In genomic region chr2:25297093-25297492, GRCm38 (mm10) we compare ENCODE assay signal across 32 mouse cellular contexts. TPM values are rescaled to one million over a fixed set of nuclear protein-coding genes. Genes with fewer than 3 reads are reported as not detected.
"Had no signal": no experiment of that assay in that cellular context is flagged by ENCODE, and none has a peak within 500 bp of the region (broad histone marks: within the 10 kb centered on the region; RNA-seq: fewer than 3 reads in every experiment).

No protein-coding gene starts in this region.

- H3K4me2 ChIP-seq: heart, embryonic 12.5 days; hindbrain, embryonic 12.5 days; hindbrain, embryonic 14.5 days; intestine, embryonic 15.5 days; limb, embryonic 12.5 days; liver, embryonic 11.5 days; liver, embryonic 13.5 days; liver, embryonic 15.5 days had no signal

- H3K27ac ChIP-seq: heart, embryonic 10.5 days; hindbrain, embryonic 10.5 days; hindbrain, embryonic 12.5 days; hindbrain, embryonic 14.5 days; intestine, embryonic 15.5 days; layer of hippocampus, adult 2 months; left cerebral cortex, adult 2 months; limb, embryonic 10.5 days; limb, embryonic 12.5 days; liver, embryonic 13.5 days; liver, embryonic 15.5 days had no signal

- H3K9ac ChIP-seq: heart, embryonic 12.5 days; hindbrain, embryonic 12.5 days; hindbrain, embryonic 14.5 days; intestine, embryonic 15.5 days; limb, embryonic 12.5 days; liver, embryonic 13.5 days; liver, embryonic 15.5 days had no signal

- H3K9me3 ChIP-seq: heart, embryonic 10.5 days; heart, embryonic 12.5 days; hindbrain, embryonic 10.5 days; hindbrain, embryonic 12.5 days; intestine, embryonic 15.5 days; limb, embryonic 10.5 days; limb, embryonic 12.5 days; liver, embryonic 13.5 days; liver, embryonic 15.5 days had no signal

- ATAC-seq: hindbrain, embryonic 16.5 days; inflammation-experienced regulatory T-cells, adult 6 months; intestine, embryonic 15.5 days; intestine, postnatal 0 days had no signal

- H3K4me3 ChIP-seq: heart, embryonic 10.5 days; heart, embryonic 12.5 days; hindbrain, embryonic 10.5 days; hindbrain, embryonic 12.5 days; intestine, embryonic 15.5 days; layer of hippocampus, adult 2 months; left cerebral cortex, adult 2 months; limb, embryonic 10.5 days; limb, embryonic 12.5 days; liver, embryonic 13.5 days; liver, embryonic 15.5 days had no signal

- DNase-seq: gastrocnemius, postnatal 10 days; gastrocnemius, postnatal 25 days; heart, adult 18-20 months; heart, postnatal 10 days; heart, postnatal 4 days; kidney, adult 18-20 months; kidney, adult 8-10 months; kidney, postnatal 10 days; kidney, postnatal 25 days; kidney, postnatal 4 days; liver; liver, embryonic 13.5 days had no signal

- H3K36me3 ChIP-seq: heart, embryonic 10.5 days; heart, embryonic 12.5 days; hindbrain, embryonic 10.5 days; hindbrain, embryonic 12.5 days; intestine, embryonic 15.5 days; limb, embryonic 10.5 days; limb, embryonic 12.5 days; liver, embryonic 13.5 days; liver, embryonic 15.5 days had no signal

RNA-seq across cellular contexts. Expression of gene Lrrc26, which starts 7.4 kb away (rescaled TPM):
- polyA plus RNA-seq: heart, embryonic 10.5 days; heart, embryonic 12.5 days; heart, embryonic 14.5 days; hindbrain, embryonic 10.5 days; hindbrain, embryonic 12.5 days; hindbrain, embryonic 14.5 days; inflammation-experienced regulatory T-cells, adult 6 months; kidney, embryonic 14.5 days; kidney, embryonic 16.5 days; limb, embryonic 10.5 days; limb, embryonic 12.5 days; liver, embryonic 11.5 days; liver, embryonic 13.5 days; liver, embryonic 15.5 days had no signal

RNA-seq across cellular contexts. Expression of gene Tmem210, which starts 9.1 kb away (rescaled TPM):
- polyA plus RNA-seq: heart, embryonic 10.5 days; heart, embryonic 12.5 days; heart, embryonic 14.5 days; heart, embryonic 16.5 days; hindbrain, embryonic 10.5 days; hindbrain, embryonic 12.5 days; hindbrain, embryonic 14.5 days; hindbrain, embryonic 16.5 days; inflammation-experienced regulatory T-cells, adult 6 months; intestine, embryonic 15.5 days; intestine, postnatal 0 days; kidney, embryonic 14.5 days; kidney, embryonic 16.5 days; limb, embryonic 10.5 days; limb, embryonic 12.5 days; limb, embryonic 14.5 days; liver, embryonic 11.5 days; liver, embryonic 13.5 days; liver, embryonic 15.5 days had no signal

RNA-seq across cellular contexts. Expression of gene Grin1, which starts 21.9 kb away (rescaled TPM):
- polyA plus RNA-seq: heart, embryonic 12.5 days; heart, embryonic 14.5 days; heart, embryonic 16.5 days; inflammation-experienced regulatory T-cells, adult 6 months; liver, embryonic 15.5 days had no signal
